Mouse (Mus musculus): ENCODE data around the gene Kcnc3. TPM values are rescaled to one million over a fixed set of nuclear protein-coding genes. Genes with fewer than 3 reads are reported as not detected.

Gene Kcnc3
- polyA plus RNA-seq (2017; shearing (Covaris generic)): under 1 TPM; 0.07 to 0.10 TPM

DNA sequence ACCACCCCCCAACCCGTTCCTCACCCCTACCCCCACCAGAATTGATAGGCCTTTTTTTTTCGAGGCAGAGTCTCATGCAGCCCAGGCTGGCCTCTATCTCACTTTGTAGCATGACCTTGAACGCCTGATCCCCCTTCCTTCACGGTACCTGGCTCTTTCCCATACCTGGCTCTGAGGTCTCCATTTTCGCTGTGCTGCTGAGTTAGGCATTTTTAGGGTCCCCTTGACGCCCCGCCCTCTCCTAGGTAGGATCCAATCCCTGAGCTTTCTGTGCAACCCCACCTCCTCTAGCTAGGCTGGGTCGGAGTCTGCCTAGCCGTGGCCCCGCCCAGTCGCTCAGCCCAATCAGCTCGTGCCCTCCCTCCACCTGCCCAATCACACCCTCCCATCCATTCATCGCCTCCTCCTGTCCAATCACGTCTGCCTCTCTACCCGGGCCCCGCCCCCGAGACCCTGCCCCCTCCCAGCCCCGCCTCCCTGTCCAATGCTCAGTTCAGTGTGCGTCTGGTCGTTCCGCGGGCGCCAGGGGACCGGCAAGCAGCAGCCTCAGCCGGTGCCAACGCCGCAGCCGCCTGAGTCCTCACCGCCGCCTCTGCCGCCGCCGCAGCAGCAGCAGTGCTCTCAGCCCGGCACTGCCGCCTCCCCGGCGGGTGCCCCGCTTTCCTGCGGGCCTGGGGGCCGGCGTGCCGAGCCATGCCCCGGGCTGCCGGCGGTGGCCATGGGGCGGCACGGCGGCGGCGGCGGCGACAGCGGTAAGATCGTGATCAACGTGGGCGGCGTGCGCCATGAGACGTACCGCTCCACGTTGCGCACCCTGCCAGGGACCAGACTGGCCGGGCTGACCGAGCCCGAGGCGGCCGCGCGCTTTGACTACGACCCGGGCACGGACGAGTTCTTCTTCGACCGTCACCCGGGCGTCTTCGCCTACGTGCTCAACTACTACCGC is at the start of gene Kcnc3:
Gene Kcnc3, plus strand, starts transcription at position 263 of the 946 bp plus-strand sequence.

DNA sequence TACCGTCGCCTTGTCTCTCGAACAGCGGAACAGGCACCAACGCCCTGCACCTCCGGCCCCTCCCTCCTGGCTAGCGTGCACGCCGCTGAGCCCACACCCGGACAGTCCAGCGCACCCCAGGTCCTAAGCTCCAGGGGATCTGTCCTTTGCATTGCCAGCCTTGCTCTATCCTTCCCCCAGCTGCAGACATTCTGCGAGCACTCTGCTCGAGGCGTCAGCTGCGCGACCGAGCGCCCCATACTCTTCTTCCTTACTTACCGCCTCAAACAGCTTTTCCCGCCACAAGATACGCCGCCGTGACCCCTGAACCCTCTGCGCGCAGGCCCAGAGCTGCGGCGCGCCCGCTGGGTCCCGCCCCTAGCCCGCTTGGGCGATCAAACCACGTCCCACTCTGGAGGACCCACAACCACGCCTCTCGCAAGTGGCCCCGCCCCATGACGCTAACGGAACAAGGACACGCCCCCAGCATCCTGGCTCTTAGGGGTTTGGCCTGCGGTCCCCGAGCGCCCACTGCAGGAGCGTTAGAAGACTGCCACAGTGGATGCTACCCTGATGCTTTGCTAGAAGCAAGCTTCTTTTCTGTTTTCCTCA is 41.9 kb upstream of the Kcnc3 start, which contains the start of gene Pold1:
Gene Pold1, minus strand, starts transcription at position 353 of the 591 bp plus-strand sequence.

DNA sequence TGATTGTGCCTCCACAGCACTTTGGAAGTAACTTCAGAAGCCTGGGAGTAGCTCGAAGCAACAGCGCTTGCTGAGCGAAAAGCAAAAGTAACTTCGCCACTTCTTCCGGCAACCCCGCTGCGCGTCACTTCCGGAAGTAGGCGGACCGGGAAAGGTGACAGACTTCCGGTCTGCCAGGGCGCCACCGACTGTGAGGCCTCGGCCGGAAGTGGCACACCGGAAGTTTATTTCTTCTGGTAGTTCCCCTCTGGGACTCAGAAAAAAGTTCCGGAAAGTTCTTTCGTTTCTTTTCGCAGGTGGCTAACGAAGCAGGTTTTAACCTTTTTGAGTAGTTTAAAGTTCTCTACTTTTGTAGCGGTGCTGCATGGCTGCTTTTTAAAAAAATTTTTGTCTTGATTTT is 36.6 kb upstream of the Kcnc3 start, which contains the start of gene Nr1h2:
Gene Nr1h2, minus strand, starts transcription at position 126 of the 400 bp plus-strand sequence.

DNA sequence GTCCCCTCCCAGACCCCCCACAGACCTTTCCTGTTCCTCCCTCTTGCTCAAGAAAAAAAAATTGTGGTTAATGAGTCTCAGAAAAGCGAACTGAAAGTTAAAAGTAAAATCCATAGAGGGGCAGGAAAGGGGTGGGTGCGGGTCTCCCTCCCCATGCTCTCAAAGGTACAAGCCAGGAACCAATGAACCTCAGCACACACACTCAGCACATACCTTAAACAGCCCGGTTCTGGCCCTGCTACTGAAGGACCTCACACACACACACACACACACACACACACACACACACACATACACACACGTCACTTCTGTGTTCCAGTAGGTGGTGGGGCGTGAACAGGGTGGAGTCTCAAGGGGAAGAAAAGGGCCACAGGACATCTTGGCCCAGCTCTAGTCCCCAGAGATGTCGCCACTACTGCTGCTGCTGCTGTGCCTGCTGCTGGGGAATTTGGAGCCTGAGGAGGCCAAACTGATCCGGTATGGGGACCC is 18.2 kb upstream of the Kcnc3 start, which contains the start of gene Napsa:
Gene Napsa, plus strand, starts transcription at position 168 of the 489 bp plus-strand sequence.

Other genes starting within 250 kb of the Kcnc3 start
- gene Syt3, start 206.6 kb upstream of the Kcnc3 start, polyA plus RNA-seq (2017; shearing (Covaris generic)): not detected
- gene 1700008O03Rik, start 204.8 kb upstream of the Kcnc3 start, polyA plus RNA-seq (2017; shearing (Covaris generic)): not detected
- gene Lrrc4b, start 161.6 kb upstream of the Kcnc3 start, polyA plus RNA-seq (2017; shearing (Covaris generic)): under 1 TPM in 1 of 2 experiments, not detected in 1; 0.14 TPM
- not detected for gene Aspdh, start 125.3 kb upstream of the Kcnc3 start, polyA plus RNA-seq (2017; shearing (Covaris generic))
- gene Josd2, start 122.7 kb upstream of the Kcnc3 start, polyA plus RNA-seq (2017; shearing (Covaris generic)): 10 to 100 TPM; 52.4 to 75.0 TPM
- 100 to 1,000 TPM; 160 to 164 TPM for gene Emc10, start 94.1 kb upstream of the Kcnc3 start, polyA plus RNA-seq (2017; shearing (Covaris generic))
- gene Fam71e1, start 94.1 kb upstream of the Kcnc3 start, polyA plus RNA-seq (2017; shearing (Covaris generic)): 1 to 10 TPM in 1 of 2 experiments, under 1 TPM in 1; 0.81 to 4.8 TPM
- gene Mybpc2, start 66.0 kb upstream of the Kcnc3 start, polyA plus RNA-seq (2017; shearing (Covaris generic)): not detected
- gene Spib, start 58.6 kb upstream of the Kcnc3 start, polyA plus RNA-seq (2017; shearing (Covaris generic)): 1 to 10 TPM; 2.1 to 2.8 TPM
- 10 to 100 TPM; 26.5 to 42.4 TPM for gene Pold1, start 41.8 kb upstream of the Kcnc3 start, polyA plus RNA-seq (2017; shearing (Covaris generic))
- 100 to 1,000 TPM; 130 to 142 TPM for gene Nr1h2, start 36.7 kb upstream of the Kcnc3 start, polyA plus RNA-seq (2017; shearing (Covaris generic))
- gene Napsa, start 18.3 kb upstream of the Kcnc3 start, polyA plus RNA-seq (2017; shearing (Covaris generic)): 1 to 10 TPM; 3.1 to 6.6 TPM
- under 1 TPM in 1 of 2 experiments, not detected in 1; 0.26 TPM for gene Myh14, start 80.2 kb downstream of the Kcnc3 start, polyA plus RNA-seq (2017; shearing (Covaris generic))
- not detected for gene Izumo2, start 118.1 kb downstream of the Kcnc3 start, polyA plus RNA-seq (2017; shearing (Covaris generic))
- gene Vrk3, start 157.7 kb downstream of the Kcnc3 start, polyA plus RNA-seq (2017; shearing (Covaris generic)): 10 to 100 TPM; 90.6 to 99.8 TPM
- gene Zfp473, start 160.4 kb downstream of the Kcnc3 start, polyA plus RNA-seq (2017; shearing (Covaris generic)): under 1 TPM; 0.38 to 0.87 TPM
- gene Nup62, start 225.4 kb downstream of the Kcnc3 start, polyA plus RNA-seq (2017; shearing (Covaris generic)): 10 to 100 TPM; 43.6 to 48.6 TPM
- gene Il4i1, start 225.7 kb downstream of the Kcnc3 start, polyA plus RNA-seq (2017; shearing (Covaris generic)): 1 to 10 TPM; 1.6 to 5.2 TPM
- under 1 TPM; 0.32 to 0.52 TPM for gene Atf5, start 226.0 kb downstream of the Kcnc3 start, polyA plus RNA-seq (2017; shearing (Covaris generic))

Measured in activated CD4-positive, CD25-positive, alpha-beta regulatory T cell (primary cell).